Mouse (Mus musculus): ENCODE measurements around the gene Ikzf1. TPM values are rescaled to one million over a fixed set of nuclear protein-coding genes. Genes with fewer than 3 reads are reported as not detected.

Gene Ikzf1
- total and polyA plus RNA-seq, 2 experiments from 2014 or later: 0.19 to 1.0 TPM

GRCm38 (mm10) chr11:11768057-11768456, 83.3 kb downstream of the Ikzf1 start:
- no peak for DNase-seq (ENCODE audit: low spot score)
- H3K27me3 ChIP-seq (ENCODE audit: control insufficient read depth, insufficient read depth, low read length): no peaks in the 10 kb centered on the region
- TF ChIP-seq EP300 (IDR thresholded peaks at IDR 0.05; ENCODE audit: low read depth) (no peak), CTCF (IDR thresholded peaks at IDR 0.05; ENCODE audit: low read depth) (no peak)
- H3K4me3 ChIP-seq (ENCODE audit: low read depth, low read length): no peak overlapping the region
- H3K27ac ChIP-seq (ENCODE audit: low read depth): no peak overlapping the region
- no peaks in the 10 kb centered on the region for H3K9me3 ChIP-seq (replicated peaks; ENCODE audit: control insufficient read depth, low read length)
- no peaks in the 10 kb centered on the region for H3K4me1 ChIP-seq (ENCODE audit: control insufficient read depth, insufficient read depth)
- no peak for ATAC-seq (ENCODE audit: insufficient read depth, low read depth)
- H3K9ac ChIP-seq (replicated peaks; ENCODE audit: low read depth, low read length): no peak overlapping the region
- H3K36me3 ChIP-seq (replicated peaks; ENCODE audit: control insufficient read depth, insufficient read depth, low read length): no peaks in the 10 kb centered on the region
- H3K4me2 ChIP-seq (ENCODE audit: low read depth, low read length): no peak overlapping the region
- WGBS: 73% methylated on average over 2 of the region's 2 CpGs

- Histone ChIP-seq H3K9me3 (replicated peaks; ENCODE audit: control insufficient read depth, low read length) (no peaks in the 10 kb centered on the region), H3K4me2 (ENCODE audit: low read depth, low read length) (no peak overlapping the region), H3K4me1 (ENCODE audit: control insufficient read depth, insufficient read depth) (no peaks in the 10 kb centered on the region), H3K36me3 (replicated peaks; ENCODE audit: control insufficient read depth, insufficient read depth, low read length) (no peaks in the 10 kb centered on the region), H3K27me3 (ENCODE audit: control insufficient read depth, insufficient read depth, low read length) (no peaks in the 10 kb centered on the region), H3K9ac (replicated peaks; ENCODE audit: low read depth, low read length) (no peak overlapping the region), H3K27ac (ENCODE audit: low read depth) (no peak overlapping the region), H3K4me3 (ENCODE audit: low read depth, low read length) (no peak overlapping the region)
- 87% methylated on average over 20 of the region's 20 CpGs for WGBS
- TF ChIP-seq CTCF (IDR thresholded peaks at IDR 0.05; ENCODE audit: low read depth) (no peak), EP300 (IDR thresholded peaks at IDR 0.05; ENCODE audit: low read depth) (no peak)
- ATAC-seq (ENCODE audit: insufficient read depth, low read depth) (no peak), DNase-seq (ENCODE audit: low spot score) (no peak)
Observed at GRCm38 (mm10) chr11:11769281-11769680, 84.5 kb downstream of the Ikzf1 start.

DNA sequence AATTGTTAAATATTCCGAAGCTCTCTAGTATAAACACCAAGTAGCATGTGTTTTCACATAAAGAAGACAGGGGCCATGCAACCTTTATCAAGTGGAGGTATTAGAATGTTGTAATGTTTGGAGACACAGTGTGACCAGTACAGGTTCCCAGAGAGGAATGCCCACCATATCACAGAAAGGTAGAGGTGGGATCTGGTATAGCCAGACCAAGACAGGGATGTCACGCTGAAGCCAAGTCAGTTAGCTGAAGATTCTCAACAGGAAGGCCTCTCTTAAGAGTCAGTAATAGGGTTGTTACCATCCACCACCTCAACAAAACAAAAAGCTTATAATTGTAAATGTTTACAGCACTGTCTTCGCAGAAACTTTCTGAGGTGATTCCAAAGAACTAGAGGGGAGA, 85.9 kb downstream of the Ikzf1 start:
- no peak for ATAC-seq (ENCODE audit: insufficient read depth, low read depth)
- no peak for TF ChIP-seq EP300 (IDR thresholded peaks at IDR 0.05; ENCODE audit: low read depth)
- no peak for TF ChIP-seq CTCF (IDR thresholded peaks at IDR 0.05; ENCODE audit: low read depth)
- 77% methylated on average over 3 of the region's 3 CpGs for WGBS

DNA sequence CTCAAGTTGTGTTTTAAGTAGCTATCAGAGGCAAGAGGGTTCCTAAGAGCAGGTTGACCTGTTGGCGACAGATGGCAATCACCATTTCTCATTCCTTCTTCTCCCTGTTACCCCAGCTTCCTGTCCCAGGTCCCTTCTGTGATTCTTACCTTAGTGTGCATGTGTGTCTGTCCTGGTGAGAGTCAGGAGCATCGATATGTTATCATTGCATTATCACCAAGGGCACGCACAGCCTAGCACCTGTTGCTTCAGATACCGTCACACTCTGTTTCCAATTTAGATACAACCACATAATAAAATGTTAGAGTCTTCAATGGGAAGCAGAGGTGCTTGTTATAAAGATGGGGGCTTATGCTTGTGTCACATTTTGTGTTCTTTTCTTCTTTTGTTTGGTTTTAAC, 87.4 kb downstream of the Ikzf1 start:
- ATAC-seq (ENCODE audit: insufficient read depth, low read depth): no peak
- no peaks in the 10 kb centered on the region for H3K27me3 ChIP-seq (ENCODE audit: control insufficient read depth, insufficient read depth, low read length)
- TF ChIP-seq EP300 (IDR thresholded peaks at IDR 0.05; ENCODE audit: low read depth): no peak
- TF ChIP-seq CTCF (IDR thresholded peaks at IDR 0.05; ENCODE audit: low read depth): no peak
- H3K9ac ChIP-seq (replicated peaks; ENCODE audit: low read depth, low read length): no peak overlapping the region
- no peaks in the 10 kb centered on the region for H3K9me3 ChIP-seq (replicated peaks; ENCODE audit: control insufficient read depth, low read length)
- WGBS: 73% methylated on average over 4 of the region's 4 CpGs
- H3K27ac ChIP-seq (ENCODE audit: low read depth): no peak overlapping the region
- H3K4me2 ChIP-seq (ENCODE audit: low read depth, low read length): no peak overlapping the region
- no peaks in the 10 kb centered on the region for H3K4me1 ChIP-seq (ENCODE audit: control insufficient read depth, insufficient read depth)
- no peak overlapping the region for H3K4me3 ChIP-seq (ENCODE audit: low read depth, low read length)
- H3K36me3 ChIP-seq (replicated peaks; ENCODE audit: control insufficient read depth, insufficient read depth, low read length): no peaks in the 10 kb centered on the region
- no peak for DNase-seq (ENCODE audit: low spot score)

More for the DNA sequence above, 85.9 kb downstream of the Ikzf1 start:
- Histone ChIP-seq H3K9ac (replicated peaks; ENCODE audit: low read depth, low read length) (no peak overlapping the region), H3K9me3 (replicated peaks; ENCODE audit: control insufficient read depth, low read length) (no peaks in the 10 kb centered on the region), H3K4me2 (ENCODE audit: low read depth, low read length) (no peak overlapping the region), H3K27ac (ENCODE audit: low read depth) (no peak overlapping the region), H3K36me3 (replicated peaks; ENCODE audit: control insufficient read depth, insufficient read depth, low read length) (no peaks in the 10 kb centered on the region), H3K4me3 (ENCODE audit: low read depth, low read length) (no peak overlapping the region), H3K4me1 (ENCODE audit: control insufficient read depth, insufficient read depth) (no peaks in the 10 kb centered on the region), H3K27me3 (ENCODE audit: control insufficient read depth, insufficient read depth, low read length) (no peaks in the 10 kb centered on the region)
- no peak for DNase-seq (ENCODE audit: low spot score)

DNA sequence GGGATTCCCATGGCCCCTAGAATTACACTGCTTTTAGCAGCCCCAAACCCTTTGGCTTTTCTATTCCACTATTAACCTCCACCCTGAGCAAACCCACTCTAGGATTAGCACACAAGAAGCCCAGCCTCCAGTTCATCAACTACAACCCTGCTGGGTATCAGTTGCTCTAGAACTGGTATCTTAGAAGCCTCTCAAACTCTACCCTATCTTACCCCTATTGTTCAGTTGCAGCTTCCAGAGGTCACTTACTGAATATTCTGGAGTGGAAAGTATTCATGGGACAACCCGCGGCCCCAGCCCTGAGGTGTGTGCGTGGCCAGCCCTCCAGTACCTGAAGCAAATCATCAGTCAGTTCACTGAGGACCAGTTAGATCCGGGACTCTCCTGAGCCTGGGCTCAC, 89.6 kb downstream of the Ikzf1 start:
- TF ChIP-seq CTCF (IDR thresholded peaks at IDR 0.05; ENCODE audit: low read depth) (no peak), EP300 (IDR thresholded peaks at IDR 0.05; ENCODE audit: low read depth) (no peak)
- WGBS: 78% methylated on average over 4 of the region's 4 CpGs
- Histone ChIP-seq H3K9me3 (replicated peaks; ENCODE audit: control insufficient read depth, low read length) (no peaks in the 10 kb centered on the region), H3K9ac (replicated peaks; ENCODE audit: low read depth, low read length) (no peak overlapping the region), H3K4me2 (ENCODE audit: low read depth, low read length) (no peak overlapping the region), H3K27me3 (ENCODE audit: control insufficient read depth, insufficient read depth, low read length) (no peaks in the 10 kb centered on the region), H3K4me3 (ENCODE audit: low read depth, low read length) (no peak overlapping the region), H3K4me1 (ENCODE audit: control insufficient read depth, insufficient read depth) (no peaks in the 10 kb centered on the region), H3K27ac (ENCODE audit: low read depth) (no peak overlapping the region), H3K36me3 (replicated peaks; ENCODE audit: control insufficient read depth, insufficient read depth, low read length) (no peaks in the 10 kb centered on the region)
- DNase-seq (ENCODE audit: low spot score) (no peak), ATAC-seq (ENCODE audit: insufficient read depth, low read depth) (no peak)

DNA sequence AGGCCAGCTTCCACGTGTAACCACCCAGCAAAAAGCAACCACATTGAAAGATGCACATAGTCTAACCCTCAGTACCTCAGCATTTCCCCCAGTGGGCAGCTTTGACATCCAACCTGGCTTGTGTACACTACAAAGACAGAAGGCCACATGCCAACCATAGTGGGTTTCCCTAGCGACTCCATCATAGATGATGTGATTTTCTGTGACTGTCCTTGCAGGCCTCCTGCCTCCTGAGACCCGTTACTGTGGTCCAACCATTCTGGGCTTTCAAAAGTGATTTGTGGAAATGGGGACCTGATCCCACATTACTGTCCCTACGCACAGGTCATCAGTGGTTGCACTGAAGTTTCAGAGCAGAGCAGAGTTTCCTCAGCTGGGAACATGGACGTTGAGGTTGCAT, 90.1 kb downstream of the Ikzf1 start:
- DNase-seq (ENCODE audit: low spot score): no peak
- Histone ChIP-seq H3K9ac (replicated peaks; ENCODE audit: low read depth, low read length) (no peak overlapping the region), H3K36me3 (replicated peaks; ENCODE audit: control insufficient read depth, insufficient read depth, low read length) (no peaks in the 10 kb centered on the region), H3K27ac (ENCODE audit: low read depth) (no peak overlapping the region), H3K4me1 (ENCODE audit: control insufficient read depth, insufficient read depth) (no peaks in the 10 kb centered on the region), H3K4me3 (ENCODE audit: low read depth, low read length) (no peak overlapping the region), H3K27me3 (ENCODE audit: control insufficient read depth, insufficient read depth, low read length) (no peaks in the 10 kb centered on the region), H3K9me3 (replicated peaks; ENCODE audit: control insufficient read depth, low read length) (no peaks in the 10 kb centered on the region), H3K4me2 (ENCODE audit: low read depth, low read length) (no peak overlapping the region)
- 82% methylated on average over 5 of the region's 5 CpGs for WGBS
- no peak for ATAC-seq (ENCODE audit: insufficient read depth, low read depth)
- no peak for TF ChIP-seq CTCF (IDR thresholded peaks at IDR 0.05; ENCODE audit: low read depth)
- no peak for TF ChIP-seq EP300 (IDR thresholded peaks at IDR 0.05; ENCODE audit: low read depth)

Data from heart, postnatal 0 days (tissue).